Mouse (Mus musculus) cerebellum, adult (tissue): Measurements from ENCODE around the gene Ptpn3.
"Not testable (repeated sequence)": the region's sequence is repeated elsewhere in the genome, so short reads cannot be mapped to it uniquely, and the experiment has no call there.

Experiments
- ATAC-seq: cut with Nextera tagmentation; 2 replicates; pipeline ENCODE4 v1.9.2; 2017; ENCODE audit warnings: mild to moderate bottlenecking, moderate library complexity, mixed read lengths; ENCODE audit not compliant: insufficient number of reproducible peaks, low FRiP score, low TSS enrichment

Ptpn3 gene

DNA sequence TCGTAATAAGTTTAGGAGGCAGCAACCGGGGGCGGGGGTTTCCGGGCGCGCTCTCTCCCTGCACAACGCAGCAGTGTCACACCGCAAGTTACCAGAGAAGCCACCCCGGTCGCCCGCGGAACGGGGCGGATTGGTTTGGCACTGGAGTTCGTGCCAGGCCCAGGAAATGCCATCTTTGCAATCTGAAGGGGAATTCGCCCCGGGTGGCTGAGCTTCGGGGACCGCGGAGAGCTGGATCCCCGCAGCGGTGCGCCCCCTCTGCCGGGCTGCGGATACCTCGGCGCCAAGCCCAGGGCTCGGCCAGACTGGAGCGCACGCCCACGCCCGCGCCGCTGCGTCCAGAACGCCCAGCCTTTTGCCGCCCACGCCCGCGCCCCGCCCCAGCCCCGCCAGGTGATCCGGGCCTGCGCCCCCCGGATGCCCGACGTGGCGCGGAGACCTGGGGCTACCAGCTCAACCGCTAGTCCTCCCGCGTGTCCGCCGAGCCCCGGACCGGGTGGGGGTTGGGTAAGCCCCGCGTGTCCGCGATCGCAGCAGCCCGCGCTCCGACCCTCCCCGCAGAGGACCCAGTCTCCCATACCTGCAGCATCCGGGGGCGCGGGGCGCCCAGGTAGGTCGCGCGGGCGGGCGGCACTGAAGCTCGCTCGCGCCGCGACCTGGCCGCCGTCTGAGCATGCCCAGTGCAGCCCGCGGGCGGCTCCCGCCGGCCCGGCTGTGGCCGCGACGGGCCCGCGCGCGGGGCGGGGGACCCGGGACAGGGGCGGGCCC lies 1.8 kb downstream of the Ptpn3 start:
- peak; percentile 46 for ATAC-seq

DNA sequence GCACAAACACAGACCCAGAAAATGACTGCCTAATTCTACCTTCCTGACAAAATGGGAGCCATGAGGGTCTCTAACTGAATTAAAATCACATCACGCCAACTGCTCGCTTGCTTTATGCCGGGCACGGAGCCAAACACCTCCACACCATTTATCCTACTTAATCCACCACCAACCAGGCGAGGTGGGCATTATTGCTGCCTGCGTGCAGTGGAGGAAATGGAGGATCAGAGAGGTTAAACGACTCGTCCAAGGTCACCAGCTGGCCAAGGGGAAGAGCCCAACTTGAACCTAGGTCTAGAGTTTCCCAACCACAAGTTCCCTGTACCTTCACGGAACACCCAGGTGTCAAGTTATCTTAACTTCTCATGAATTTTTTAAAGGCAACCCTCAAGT lies 2.3 kb downstream of the Ptpn3 start:
- ATAC-seq, result no peak

DNA sequence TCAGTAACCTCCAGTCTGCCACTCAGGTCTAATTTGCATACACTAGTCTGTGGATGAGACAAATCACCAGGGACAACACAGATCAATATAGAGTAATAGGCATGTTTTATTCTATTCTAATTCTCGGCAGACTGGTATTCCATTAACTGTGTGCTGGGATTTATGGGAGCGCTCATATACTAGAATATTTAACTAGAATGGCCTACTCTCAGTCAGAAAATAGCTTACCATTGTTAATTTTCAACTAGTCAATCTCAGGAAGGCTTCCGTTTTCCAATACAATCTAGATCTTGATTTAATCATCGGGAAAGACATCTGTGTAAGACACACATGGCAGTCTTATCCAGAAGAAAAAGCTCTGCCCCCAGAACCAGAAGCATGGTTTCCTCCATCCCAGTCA lies 3.5 kb downstream of the Ptpn3 start:
- ATAC-seq, result no peak

DNA sequence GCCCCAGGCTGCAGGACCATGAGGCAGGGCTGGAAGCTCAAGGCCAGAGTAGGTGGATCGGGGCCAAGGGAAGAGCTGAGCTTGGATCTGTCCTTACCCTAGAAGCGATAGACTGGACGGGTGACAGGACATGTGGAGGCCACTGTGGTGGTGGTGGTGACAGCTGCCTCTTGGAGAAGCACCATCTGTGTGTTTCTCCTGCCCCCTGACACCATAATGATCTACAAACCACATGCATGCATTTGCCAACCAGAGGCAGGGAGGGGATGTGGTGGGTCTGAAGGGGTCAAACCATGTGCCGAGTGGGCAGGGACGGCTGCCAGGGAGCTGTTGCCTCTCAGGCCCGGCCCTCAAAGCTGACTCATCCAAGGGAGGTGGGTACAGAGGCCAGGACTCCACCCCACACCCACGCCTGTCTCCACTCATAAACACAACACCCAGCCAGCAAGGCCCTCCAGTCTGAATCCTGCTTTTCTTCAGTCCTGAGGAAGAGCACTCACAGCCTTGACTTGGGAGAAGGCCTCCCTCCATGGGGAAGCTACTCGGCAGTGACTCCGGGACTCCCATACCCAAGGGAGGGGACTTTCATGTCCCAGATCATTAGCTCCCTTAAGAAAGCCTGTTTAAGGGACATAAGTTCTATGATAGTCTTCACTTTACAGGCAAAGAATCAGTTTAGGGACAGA lies 6.5 kb downstream of the Ptpn3 start:
- ATAC-seq, result peak; percentile 62

DNA sequence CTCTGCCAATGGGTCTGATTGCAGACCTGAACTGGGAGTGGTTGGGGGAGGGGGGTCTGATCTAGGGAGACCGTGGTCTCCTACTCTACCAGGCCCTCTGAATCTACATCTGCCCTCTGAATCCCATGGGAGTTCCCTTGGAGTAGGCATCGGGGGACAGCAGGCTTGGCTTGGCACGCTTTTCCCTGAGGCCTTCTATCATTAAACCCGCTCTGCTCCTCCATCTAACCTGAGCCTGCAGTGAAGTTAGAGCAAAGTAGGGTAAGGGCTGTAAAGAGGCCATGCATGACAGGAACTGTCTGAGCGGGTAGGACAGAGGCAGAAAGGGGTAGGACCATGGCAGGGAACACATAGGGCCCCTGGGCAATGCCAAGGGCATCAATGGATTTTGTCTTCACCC lies 9.0 kb downstream of the Ptpn3 start:
- ATAC-seq, result no peak

DNA sequence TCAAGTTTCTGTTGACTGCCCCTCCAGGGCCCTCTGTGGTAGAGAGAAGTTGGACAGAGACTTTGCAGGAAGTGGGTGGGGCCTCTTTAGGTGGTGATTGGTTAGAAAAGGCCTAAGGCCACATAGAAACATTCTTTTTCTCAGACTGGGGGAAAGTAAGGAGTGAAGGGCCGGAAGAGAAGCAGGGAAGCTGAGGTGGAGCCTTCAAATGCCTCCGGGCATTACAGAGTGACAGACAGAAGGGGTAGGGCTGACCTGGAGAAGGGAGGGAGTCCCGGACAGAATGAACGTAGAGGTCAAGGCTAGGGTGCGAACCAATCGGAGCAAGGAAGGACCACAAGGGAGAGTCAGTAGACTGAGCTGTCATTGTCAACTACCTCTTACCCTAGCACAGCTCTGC lies 11.6 kb downstream of the Ptpn3 start:
- ATAC-seq, result no peak

DNA sequence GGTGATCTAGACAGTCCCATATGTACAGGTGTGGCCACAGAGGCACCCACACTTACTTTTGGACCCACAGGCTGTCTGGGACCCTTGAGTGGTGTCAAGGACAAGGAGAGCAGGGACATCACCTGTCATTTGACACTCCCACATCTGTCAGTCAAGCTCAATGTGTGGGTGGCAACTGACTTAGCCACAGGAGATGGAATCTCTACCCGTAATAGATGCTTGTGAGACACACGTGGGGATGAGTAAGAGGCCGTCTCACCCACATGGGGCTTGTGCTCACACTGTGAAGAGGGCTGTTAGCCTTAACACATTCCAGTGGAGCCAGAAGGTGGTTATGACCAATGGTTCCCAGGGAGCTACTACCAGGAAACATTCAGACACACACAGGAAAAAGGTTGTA lies 13.8 kb downstream of the Ptpn3 start:
- ATAC-seq, result no peak

DNA sequence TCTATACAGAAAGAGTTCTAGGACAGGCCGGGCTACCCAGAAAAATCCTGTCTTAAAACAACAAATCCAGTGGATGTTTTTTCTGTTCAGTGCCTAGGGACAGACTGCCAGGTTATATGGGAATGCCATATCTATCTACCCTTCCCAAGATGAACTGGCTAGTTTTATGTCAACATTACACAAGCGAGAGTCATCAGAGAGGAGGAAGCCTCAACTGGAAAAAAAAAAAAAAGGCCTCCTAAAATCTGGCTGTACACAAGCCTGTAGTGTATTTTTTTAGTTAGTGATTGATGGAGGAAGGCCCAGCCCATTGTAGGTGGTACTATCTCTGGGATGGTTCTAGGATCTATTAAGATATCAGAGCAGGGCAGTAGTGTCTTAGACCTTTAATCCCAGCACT lies 16.4 kb downstream of the Ptpn3 start:
- no peak for ATAC-seq

DNA sequence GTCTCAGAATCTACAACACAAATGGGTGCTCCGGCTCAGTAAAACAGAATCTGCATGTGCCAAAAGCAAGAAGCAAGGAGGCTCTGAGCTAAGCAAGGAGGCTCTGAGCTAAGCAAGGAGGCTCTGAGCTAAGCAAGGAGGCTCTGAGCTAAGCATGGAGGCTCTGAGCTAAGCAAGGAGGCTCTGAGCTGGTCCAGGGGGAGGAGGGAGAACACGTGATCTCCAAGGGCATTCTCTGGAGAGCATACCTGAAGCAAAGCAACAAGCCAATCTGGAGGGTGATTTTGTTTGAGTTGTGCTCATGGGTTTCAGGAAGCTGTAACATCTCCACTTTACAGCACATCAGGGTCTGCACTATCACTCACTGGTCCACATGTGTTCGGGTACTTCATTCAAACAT lies 18.4 kb downstream of the Ptpn3 start:
- ATAC-seq, result no peak

DNA sequence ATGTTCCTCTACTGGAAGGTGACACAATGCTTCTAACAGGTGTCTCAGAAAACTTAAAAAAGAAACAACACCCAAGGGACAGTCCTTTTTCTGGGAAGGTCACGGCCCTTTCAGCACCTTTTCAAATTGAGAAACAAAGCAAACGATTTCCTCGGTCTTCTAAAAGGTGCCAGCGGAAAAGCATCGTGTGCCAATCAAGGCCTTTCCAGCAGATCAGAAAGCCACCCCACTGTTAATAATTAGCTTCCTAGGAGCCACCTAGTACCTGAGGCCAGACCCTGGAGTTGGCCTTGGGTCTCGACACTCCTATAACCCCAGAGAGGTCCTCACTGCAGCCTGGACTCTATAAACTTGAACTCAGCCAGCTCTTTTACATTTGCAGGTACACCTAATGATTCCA lies 19.0 kb downstream of the Ptpn3 start:
- no peak for ATAC-seq

DNA sequence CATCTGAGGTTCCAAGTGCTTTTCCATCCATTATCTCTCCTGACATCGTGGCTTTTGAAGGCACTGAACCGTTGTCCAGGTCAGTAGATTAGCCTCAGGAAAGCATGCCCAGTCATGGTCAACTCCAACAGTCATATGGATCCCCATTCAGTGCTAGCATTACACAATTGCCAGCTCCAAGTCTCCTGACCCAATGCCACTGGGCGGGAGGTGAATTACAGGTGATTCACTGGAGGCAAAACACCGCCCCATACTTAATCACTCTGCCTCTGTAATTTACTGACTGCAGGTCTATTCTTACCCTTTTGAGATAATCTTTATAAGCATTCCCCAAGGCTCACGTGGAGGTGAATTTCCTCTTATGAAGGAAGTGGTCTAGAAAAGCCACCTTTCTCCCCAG lies 19.5 kb downstream of the Ptpn3 start:
- ATAC-seq, result no peak

DNA sequence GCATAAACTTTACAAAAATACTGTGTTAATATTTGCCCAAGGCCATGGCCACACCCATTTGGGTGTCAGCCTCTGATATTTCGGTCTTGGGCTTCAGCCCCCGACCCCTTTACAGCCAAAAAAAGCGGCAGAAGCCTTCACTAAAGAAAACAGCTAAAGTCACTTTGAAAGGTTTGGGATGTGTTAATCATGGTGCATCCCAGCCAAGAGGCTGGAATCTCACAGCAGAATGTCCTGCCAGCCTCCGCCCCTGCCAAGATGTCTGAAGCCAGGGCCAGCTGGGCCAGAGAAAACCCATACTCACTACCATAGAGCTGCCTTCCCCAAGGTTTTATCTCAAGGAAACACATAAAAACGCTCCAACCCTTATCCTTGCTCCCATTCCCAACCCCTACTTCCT lies 20.7 kb downstream of the Ptpn3 start:
- peak; percentile 87 for ATAC-seq

DNA sequence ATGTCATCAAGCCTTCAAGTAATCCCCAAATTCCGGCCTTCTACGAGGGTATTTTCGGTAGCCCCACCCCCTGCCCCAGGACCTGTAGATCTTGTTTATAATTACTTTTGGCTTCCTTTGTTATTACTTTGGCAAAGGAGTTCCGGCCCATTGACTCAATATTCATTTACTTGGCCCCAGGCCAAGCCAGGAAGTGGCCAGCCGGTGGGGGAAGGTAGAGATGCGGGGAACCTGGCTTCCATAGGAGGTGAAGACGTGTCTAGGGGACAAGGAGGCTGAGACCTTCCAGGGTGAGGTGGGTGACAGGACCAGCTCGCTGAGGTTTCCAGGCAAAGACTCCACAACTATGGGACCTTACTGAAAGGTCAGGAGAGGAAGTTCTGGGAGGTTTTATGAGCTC lies 22.4 kb downstream of the Ptpn3 start:
- no peak for ATAC-seq

DNA sequence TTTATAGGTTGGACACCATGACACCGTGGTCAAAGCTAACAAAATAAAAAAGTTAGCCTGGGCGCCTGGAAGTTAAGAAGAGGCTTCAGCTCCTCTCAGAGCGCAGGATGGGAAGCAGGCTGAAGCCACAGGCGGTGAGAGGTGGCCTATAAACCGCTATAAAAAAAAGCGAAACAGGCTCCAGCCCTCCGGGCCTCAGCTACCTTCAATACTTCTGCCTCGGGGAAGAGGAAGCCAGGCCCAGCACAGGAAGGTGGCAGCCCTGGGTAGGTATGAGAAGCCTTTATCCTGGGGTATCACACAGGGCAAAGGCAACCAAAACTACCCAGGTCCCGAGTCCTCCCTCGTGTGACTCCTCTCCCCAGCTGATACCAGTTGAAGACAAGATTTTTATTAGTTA lies 22.8 kb downstream of the Ptpn3 start:
- no peak for ATAC-seq

DNA sequence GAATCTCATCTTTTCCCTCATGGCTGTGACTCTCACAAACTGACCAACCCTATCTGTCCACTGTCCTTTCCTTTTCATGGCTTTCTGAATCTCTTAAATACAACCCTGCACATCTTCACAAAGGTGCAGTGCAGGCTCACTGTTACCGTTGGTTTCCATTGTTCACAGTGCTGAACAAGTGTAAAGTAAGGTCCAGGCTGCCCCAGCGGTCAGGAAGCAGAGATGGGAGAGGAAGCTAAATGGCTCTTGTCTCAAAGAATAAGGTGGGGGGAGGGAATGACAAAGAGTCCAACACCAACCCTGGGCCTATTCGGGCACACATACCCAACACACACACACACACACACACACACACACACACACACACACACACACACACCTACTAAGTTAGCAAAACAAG lies 24.0 kb downstream of the Ptpn3 start:
- ATAC-seq, result no peak

DNA sequence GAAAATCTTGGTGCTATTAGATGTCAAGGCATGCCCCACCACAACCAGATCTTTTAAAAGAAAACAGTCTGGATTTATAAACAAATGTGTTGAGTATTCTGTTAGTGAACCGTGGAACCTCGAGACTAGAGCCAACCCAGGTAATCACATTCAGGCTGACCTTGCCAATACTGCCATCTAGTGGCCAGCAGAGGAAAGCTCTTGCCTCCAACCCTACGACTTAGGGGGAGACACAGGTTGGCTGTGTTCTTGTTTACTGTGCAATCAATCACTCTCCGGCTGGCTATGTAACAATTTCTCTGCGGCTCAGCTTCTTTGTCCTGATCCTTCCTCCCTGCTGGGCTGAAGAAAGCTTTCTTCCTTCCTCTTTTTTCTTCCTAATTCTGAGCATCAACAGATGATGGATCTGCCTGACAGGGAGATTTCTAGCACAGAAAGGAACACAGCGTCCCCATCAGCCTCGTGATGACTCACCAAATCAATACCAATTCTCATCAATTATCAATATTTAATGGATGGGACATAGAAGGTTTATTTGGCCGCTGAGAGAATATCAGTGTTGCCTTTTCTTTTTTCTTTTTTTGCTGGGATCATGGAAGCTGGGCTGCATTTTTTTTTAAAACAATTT lies 26.4 kb downstream of the Ptpn3 start:
- peak; percentile 90 for ATAC-seq

DNA sequence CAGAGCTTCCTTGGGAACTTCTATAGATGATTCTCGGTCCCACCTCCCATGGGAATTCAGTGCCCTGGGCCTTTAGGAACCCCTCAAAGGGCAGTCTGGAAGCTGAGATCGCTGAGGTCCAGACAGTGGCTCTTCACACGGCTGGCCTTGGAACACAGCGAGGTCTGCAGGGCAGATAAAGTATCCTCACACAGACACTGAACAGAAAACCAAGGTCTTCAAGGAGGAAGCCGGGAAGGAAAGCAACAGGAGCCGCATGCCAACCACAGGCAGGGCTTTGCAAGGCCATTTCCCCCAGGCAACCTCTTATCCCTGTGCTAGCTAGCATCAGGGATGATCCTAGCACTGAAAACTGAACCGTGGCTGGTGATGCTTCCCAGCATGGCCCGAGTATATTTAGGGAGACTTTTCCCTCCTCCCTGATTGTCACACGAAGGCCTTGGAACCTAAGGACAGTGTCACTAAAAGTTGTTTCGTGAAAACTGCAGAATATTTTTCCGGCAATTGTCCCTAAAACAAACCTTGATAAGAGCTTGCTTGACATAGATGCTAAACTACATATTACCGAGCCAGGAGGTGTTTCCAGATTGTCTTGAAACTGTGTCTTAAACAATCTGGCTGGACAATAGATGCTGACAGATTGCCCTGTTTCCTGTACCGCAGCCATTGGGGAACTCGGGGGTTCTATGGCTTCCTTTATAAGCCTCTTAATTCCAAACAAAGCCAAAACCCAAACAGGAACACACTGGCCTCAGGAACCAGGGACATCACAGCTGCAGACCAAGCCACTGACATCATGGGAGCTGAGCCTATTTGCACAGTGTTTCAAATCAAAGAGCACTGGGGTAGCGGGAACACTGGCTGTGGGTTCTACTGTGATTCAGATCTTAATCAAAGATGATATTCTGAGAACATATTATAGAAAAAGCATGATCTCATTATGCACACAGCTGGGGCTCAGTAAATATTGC lies 27.8 kb downstream of the Ptpn3 start:
- no peak for ATAC-seq

DNA sequence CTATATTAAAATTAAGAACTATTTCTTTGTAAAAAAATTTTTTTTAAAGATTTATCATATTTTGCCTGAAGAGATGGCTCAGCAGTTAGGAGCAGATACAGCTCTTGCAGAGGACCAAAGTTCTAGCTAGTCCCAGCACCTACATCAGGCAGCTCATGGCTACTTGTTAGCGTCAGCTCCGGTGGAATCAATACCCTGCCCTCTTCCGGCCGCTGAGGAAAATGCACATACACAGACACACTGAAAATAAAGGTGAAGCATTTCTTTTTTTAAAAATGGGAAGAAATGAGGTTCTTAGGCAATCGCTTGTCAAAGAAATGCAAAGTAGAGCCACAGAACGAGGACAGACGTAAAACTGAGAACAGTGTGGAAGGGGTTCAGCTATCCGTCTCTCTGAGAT lies 30.6 kb downstream of the Ptpn3 start:
- no peak for ATAC-seq

DNA sequence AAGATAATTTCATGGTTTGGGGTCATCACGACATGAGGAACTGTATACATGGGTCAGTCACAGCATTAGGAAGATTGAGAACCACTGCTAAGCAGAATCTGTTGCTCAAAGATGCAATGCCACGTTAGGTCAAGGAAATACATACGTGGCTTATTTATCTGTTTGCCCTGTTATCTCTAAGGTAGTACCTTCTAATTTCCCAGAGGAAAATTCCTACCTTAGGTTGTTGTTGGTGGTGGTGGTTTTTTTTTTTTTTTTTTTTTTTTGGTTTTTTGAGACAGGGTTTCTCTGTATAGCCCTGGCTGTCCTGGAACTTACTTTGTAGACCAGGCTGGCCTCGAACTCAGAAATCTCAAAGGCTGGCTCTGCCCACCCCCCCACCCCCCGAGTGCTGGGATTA lies 31.1 kb downstream of the Ptpn3 start:
- ATAC-seq, result not testable (repeated sequence)

DNA sequence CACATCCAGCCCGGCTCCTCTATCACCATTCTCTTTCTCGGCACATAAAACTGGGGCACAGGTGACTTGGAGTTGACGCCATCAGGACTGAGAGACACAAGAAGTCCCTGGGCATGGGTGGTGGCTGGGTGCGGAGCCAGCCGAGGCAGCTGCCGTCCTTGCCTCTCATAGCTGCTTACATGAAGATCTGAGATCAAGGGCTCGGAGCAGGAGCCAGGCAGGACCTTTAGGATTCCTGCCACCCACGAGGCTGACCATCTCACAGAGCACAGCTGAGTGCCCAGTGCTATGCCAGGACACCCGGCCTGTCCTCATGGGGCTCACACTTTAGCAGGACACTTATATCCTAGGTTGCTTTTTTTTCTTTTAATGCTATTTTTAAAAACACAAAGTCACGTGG lies 32.3 kb downstream of the Ptpn3 start:
- ATAC-seq, result no peak

DNA sequence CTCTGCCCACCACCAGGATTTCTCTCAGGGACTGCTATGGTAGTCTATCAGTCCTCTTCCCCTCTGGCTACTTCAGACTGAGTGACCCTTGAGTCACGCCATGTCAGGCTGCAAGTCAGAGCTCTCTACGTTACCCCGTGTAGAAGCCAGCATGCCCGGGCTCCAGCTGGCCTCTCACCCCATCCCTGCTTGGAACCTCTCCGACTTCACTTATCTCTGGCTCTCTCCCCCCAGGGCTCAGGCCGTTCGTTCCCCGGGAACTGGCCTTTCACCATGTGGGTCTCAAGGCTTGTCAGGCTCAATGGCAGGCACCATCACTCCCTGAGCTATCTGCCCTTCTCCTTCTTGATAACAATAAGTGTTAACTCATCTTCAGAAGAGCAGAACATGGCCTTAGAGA lies 33.3 kb downstream of the Ptpn3 start:
- ATAC-seq, result no peak
